Mouse (Mus musculus): ENCODE results near the gene Polr2e.

DNA sequence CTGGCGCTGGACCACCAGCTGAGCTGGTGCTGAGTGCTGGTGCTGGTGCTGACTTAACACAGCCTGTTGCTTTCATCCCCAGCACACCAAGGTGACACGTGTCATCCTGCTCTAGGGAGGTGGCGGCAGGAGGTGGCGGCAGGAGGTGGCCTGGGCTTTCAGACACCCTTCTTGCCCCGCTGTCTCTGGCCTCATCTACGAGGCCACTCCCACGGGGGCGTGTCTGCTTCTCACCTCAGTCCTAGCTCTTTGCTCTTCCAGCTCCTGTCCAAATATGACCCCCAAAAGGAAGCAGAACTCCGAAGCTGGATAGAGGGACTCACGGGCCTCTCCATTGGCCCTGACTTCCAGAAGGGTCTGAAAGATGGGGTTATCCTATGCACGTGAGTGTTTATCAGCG, 48.5 kb downstream of the Polr2e start:
- TF ChIP-seq POLR2A (IDR thresholded peaks at IDR 0.05; ENCODE audit: borderline replicate concordance, extremely low read depth, low read depth, low read length) (no peak), CTCF (IDR thresholded peaks at IDR 0.05; ENCODE audit: insufficient read depth, low read length) (no peak)
